Mouse (Mus musculus): Measurements from ENCODE around the gene Rad23b. TPM values are rescaled to one million over a fixed set of nuclear protein-coding genes. Genes with fewer than 3 reads are reported as not detected.

Rad23b gene
- polyA plus RNA-seq, 1 experiment from 2014 or later: 90.4 TPM

DNA sequence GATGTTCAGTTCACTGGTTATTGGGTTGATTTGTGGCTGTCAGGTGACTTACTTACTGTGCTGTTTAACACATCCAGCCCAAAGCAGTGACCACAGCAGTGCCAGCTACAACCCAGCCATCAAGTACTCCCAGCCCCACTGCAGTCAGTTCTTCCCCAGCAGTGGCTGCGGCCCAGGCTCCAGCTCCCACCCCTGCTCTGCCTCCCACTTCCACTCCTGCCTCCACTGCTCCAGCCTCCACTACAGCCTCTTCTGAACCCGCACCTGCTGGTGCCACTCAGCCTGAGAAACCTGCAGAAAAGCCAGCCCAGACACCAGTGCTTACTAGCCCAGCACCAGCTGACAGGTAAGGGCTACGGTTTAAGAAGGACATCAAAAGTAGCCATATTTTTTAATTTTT is 20.3 kb downstream of the Rad23b start:
- Histone ChIP-seq H3K27me3 (ENCODE audit: control insufficient read depth, insufficient read depth, low read length) (no peaks in the 10 kb centered on the region), H3K9ac (ENCODE audit: low read depth, low read length) (no peak overlapping the region), H3K36me3 (ENCODE audit: control insufficient read depth, insufficient read depth, low read length) (peaks cover 31% of the 10 kb centered on the region), H3K4me3 (ENCODE audit: low read length) (no peak overlapping the region), H3K27ac (ENCODE audit: low read depth, low read length) (no peak overlapping the region), H3K4me2 (replicated peaks; ENCODE audit: low read depth, low read length) (no peak overlapping the region), H3K4me1 (ENCODE audit: control insufficient read depth, insufficient read depth, low read length) (no peaks in the 10 kb centered on the region), H3K9me3 (ENCODE audit: control insufficient read depth, low read length) (no peaks in the 10 kb centered on the region)
- WGBS: 90% methylated on average over 3 of the region's 3 CpGs
- ATAC-seq (ENCODE audit: low FRiP score, low TSS enrichment): no peak

DNA sequence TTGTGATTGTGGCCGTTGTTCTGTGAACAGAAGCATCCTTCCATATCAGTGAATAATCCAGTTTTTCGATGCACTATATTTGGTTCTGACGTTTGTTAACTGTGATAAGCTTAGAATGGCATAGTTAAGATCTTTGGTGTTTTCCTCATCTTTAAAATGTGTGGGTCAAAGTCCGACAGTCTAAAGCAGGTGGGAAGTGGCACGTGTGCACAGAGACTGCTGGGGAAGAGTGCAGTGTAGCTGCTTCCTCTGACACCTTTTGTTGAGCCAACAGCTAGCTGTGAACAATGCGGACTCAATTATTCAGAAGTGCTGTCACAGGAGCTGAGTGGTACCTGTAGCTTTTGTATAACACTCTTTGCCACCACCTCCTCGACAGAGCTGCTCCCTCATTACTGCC is 21.5 kb downstream of the Rad23b start:
- WGBS: 89% methylated on average over 7 of the region's 7 CpGs
- H3K4me1 ChIP-seq (ENCODE audit: control insufficient read depth, insufficient read depth, low read length): no peaks in the 10 kb centered on the region
- no peak overlapping the region for H3K27ac ChIP-seq (ENCODE audit: low read depth, low read length)
- no peak overlapping the region for H3K4me2 ChIP-seq (replicated peaks; ENCODE audit: low read depth, low read length)
- no peak for ATAC-seq (ENCODE audit: low FRiP score, low TSS enrichment)
- no peaks in the 10 kb centered on the region for H3K9me3 ChIP-seq (ENCODE audit: control insufficient read depth, low read length)
- H3K4me3 ChIP-seq (ENCODE audit: low read length): no peak overlapping the region
- H3K36me3 ChIP-seq (ENCODE audit: control insufficient read depth, insufficient read depth, low read length): peaks cover 33% of the 10 kb centered on the region
- H3K9ac ChIP-seq (ENCODE audit: low read depth, low read length): no peak overlapping the region
- H3K27me3 ChIP-seq (ENCODE audit: control insufficient read depth, insufficient read depth, low read length): no peaks in the 10 kb centered on the region

DNA sequence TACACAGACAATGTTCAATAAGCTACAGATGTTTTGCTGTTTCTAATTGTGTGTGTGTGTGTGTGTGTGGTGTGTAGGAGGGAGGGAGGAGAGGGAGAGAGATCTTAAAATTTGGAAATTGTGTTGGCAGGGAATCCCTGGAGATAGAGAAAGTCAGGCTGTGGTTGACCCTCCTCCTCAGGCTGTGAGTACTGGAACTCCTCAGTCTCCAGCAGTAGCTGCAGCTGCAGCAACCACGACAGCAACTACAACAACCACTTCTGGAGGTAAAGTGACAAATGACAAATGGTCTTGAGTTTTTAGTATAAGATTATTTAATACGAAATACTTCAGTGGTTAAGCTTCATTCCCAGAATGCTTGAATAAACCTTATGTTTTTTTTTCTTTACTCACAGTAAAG is 32.5 kb downstream of the Rad23b start:
- no peak overlapping the region for H3K9ac ChIP-seq (ENCODE audit: low read depth, low read length)

DNA sequence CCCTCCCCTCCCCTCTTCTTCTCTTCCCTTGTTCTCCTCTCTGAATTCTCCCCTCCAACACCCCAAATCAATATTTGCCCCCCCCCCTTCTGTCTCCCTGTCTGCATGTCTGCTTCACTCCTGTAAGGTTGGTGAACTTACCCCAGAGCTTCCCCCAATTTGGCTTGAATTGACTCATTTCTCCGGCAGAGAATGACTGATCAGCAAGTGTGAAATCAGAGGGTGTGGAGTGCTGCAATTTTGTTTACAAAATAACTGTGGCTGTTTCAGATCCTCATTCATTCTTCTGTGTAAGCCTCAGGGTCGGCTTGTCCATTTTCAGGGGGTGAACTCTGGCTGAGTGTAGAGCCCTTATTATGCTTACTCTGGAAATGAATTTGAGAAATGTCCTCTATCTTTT is 36.9 kb downstream of the Rad23b start:
- no peak for ATAC-seq (ENCODE audit: low FRiP score, low TSS enrichment)
- Histone ChIP-seq H3K4me3 (ENCODE audit: low read length) (no peak overlapping the region), H3K9ac (ENCODE audit: low read depth, low read length) (no peak overlapping the region), H3K4me1 (ENCODE audit: control insufficient read depth, insufficient read depth, low read length) (no peaks in the 10 kb centered on the region), H3K27ac (ENCODE audit: low read depth, low read length) (no peak overlapping the region), H3K4me2 (replicated peaks; ENCODE audit: low read depth, low read length) (no peak overlapping the region), H3K36me3 (ENCODE audit: control insufficient read depth, insufficient read depth, low read length) (peaks cover 70% of the 10 kb centered on the region), H3K27me3 (ENCODE audit: control insufficient read depth, insufficient read depth, low read length) (no peaks in the 10 kb centered on the region), H3K9me3 (ENCODE audit: control insufficient read depth, low read length) (no peaks in the 10 kb centered on the region)
- 92% methylated on average over 2 of the region's 2 CpGs for WGBS

More for the DNA sequence above, 32.5 kb downstream of the Rad23b start:
- H3K36me3 ChIP-seq (ENCODE audit: control insufficient read depth, insufficient read depth, low read length): peaks cover 86% of the 10 kb centered on the region
- H3K4me3 ChIP-seq (ENCODE audit: low read length): no peak overlapping the region
- 82% methylated on average over 2 of the region's 2 CpGs for WGBS
- ATAC-seq (ENCODE audit: low FRiP score, low TSS enrichment): no peak
- H3K27me3 ChIP-seq (ENCODE audit: control insufficient read depth, insufficient read depth, low read length): no peaks in the 10 kb centered on the region
- H3K4me1 ChIP-seq (ENCODE audit: control insufficient read depth, insufficient read depth, low read length): no peaks in the 10 kb centered on the region
- H3K27ac ChIP-seq (ENCODE audit: low read depth, low read length): no peak overlapping the region
- H3K9me3 ChIP-seq (ENCODE audit: control insufficient read depth, low read length): no peaks in the 10 kb centered on the region
- no peak overlapping the region for H3K4me2 ChIP-seq (replicated peaks; ENCODE audit: low read depth, low read length)

DNA sequence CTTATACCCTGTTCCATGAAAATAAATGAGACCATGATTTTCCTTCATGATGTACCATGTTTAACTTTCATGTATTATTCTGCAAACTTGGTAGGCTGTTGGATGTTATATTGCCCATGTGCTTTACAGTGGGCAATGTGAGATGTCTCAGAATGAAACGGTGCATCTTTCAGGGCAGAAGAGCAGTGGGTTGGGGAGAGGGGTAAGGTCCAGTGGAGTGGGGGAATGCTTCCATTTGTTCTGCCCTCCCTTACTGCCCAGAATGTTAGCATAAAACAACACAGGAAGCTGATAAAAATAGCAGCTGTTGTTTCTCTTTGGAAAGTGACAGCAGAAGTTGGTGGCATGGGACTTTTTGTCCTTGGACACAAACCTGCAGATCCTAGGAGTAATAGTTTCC is 41.6 kb downstream of the Rad23b start:
- no peaks in the 10 kb centered on the region for H3K9me3 ChIP-seq (ENCODE audit: control insufficient read depth, low read length)
- no peak for ATAC-seq (ENCODE audit: low FRiP score, low TSS enrichment)
- no peak overlapping the region for H3K27ac ChIP-seq (ENCODE audit: low read depth, low read length)
- H3K27me3 ChIP-seq (ENCODE audit: control insufficient read depth, insufficient read depth, low read length): no peaks in the 10 kb centered on the region
- no peak overlapping the region for H3K9ac ChIP-seq (ENCODE audit: low read depth, low read length)
- peaks cover 32% of the 10 kb centered on the region for H3K36me3 ChIP-seq (ENCODE audit: control insufficient read depth, insufficient read depth, low read length)
- H3K4me1 ChIP-seq (ENCODE audit: control insufficient read depth, insufficient read depth, low read length): no peaks in the 10 kb centered on the region
- H3K4me3 ChIP-seq (ENCODE audit: low read length): no peak overlapping the region
- 59% methylated on average over 1 of the region's 1 CpGs for WGBS
- no peak overlapping the region for H3K4me2 ChIP-seq (replicated peaks; ENCODE audit: low read depth, low read length)

DNA sequence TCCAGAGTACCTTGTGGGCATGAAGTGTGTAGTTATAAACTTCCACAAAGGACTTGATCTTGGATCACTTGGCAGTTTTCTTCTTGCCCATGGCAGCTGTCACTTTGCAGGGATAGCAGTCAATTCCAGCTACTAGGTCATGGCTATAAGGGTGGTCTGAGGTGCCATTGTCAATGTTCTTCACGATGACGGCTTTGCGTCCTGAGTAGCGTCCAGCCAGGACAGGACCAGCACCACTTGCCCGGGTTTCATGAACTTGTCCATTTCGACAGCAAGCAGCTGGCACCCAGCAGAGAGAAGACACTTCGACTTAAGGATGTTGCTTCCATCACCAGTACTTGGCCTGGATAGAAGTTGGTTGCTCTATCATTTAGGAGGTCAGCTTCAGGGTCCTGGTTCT is 42.6 kb downstream of the Rad23b start:
- WGBS: 89% methylated on average over 7 of the region's 7 CpGs
- H3K27me3 ChIP-seq (ENCODE audit: control insufficient read depth, insufficient read depth, low read length): no peaks in the 10 kb centered on the region
- no peak overlapping the region for H3K27ac ChIP-seq (ENCODE audit: low read depth, low read length)
- H3K4me2 ChIP-seq (replicated peaks; ENCODE audit: low read depth, low read length): no peak overlapping the region
- no peak overlapping the region for H3K4me3 ChIP-seq (ENCODE audit: low read length)
- H3K9ac ChIP-seq (ENCODE audit: low read depth, low read length): no peak overlapping the region
- no peak for ATAC-seq (ENCODE audit: low FRiP score, low TSS enrichment)
- H3K36me3 ChIP-seq (ENCODE audit: control insufficient read depth, insufficient read depth, low read length): peaks cover 25% of the 10 kb centered on the region; the same call in 1 of the 2 replicates
- H3K9me3 ChIP-seq (ENCODE audit: control insufficient read depth, low read length): no peaks in the 10 kb centered on the region
- no peaks in the 10 kb centered on the region for H3K4me1 ChIP-seq (ENCODE audit: control insufficient read depth, insufficient read depth, low read length)

DNA sequence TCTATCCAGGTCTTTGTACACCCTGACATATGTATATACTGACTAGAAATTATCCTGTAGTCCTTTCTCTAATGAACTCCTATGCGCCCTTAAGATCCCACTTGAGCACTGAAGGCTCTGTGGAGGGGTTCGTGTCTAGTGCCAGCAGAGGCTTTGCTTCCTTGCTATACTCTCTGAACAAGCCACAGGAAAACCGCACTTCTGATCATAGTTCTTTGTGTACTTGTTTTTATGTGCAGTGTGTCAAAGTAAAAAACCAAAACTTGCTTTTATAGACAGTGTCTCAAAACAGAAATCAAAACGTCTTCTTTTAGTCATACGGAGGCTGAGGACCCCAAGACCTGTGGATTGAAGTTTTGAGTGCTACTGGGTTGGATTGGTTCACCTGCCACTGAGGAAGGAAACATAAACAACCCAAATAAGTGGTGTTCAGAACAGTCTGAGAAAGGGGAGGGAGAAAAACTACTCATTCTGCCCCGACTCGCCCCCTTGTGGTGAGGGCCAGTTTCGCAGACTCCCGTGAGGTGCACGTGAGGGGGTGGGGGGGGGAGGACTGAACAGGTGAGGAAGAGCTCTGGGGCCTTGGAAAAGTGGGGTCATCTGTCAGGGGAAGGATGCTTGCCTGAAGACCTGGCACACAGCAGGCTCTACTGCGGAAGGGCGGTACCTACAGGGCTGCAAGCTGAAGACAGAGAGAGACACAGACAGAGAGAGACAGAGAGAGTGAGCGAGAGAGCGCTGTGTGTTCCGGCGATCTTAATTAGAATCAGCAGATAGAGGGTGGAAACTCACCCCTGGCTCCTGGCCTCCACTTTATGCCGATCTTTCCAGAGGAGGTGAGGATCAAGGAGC is 48.3 kb downstream of the Rad23b start:
- 0 out of 2 replicates have a peak, but pooled peaks have one; percentile 46 for ATAC-seq (ENCODE audit: low FRiP score, low TSS enrichment)
- Histone ChIP-seq H3K27me3 (ENCODE audit: control insufficient read depth, insufficient read depth, low read length) (no peaks in the 10 kb centered on the region; the same call in 1 of the 2 replicates), H3K27ac (ENCODE audit: low read depth, low read length) (no peak overlapping the region), H3K4me3 (ENCODE audit: low read length) (no peak overlapping the region), H3K9me3 (ENCODE audit: control insufficient read depth, low read length) (peaks cover 3% of the 10 kb centered on the region; the same call in 1 of the 2 replicates), H3K9ac (ENCODE audit: low read depth, low read length) (no peak overlapping the region), H3K4me1 (ENCODE audit: control insufficient read depth, insufficient read depth, low read length) (no peaks in the 10 kb centered on the region), H3K36me3 (ENCODE audit: control insufficient read depth, insufficient read depth, low read length) (no peaks in the 10 kb centered on the region), H3K4me2 (replicated peaks; ENCODE audit: low read depth, low read length) (no peak overlapping the region; the same call in 1 of the 2 replicates)
- WGBS: 41% methylated on average over 17 of the region's 17 CpGs

DNA sequence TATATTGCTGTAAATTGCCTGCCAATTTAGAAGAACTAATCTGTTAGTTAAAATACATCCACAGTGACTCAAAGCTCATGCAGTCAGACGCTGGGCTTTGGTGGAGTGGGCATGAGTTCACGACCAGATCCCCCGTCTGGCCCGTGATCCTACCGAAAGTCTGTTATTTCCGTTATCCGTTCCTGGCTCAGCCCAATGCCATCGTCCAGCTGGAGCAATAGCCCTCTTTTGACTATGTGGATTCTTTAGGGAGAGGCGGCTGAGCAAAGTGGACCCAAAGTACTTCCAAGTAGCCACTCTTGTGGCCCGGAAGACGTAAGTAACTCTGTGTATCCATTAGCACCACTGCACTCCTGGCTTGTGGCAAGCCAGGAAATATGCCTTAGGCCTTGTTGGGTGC is 49.1 kb downstream of the Rad23b start:
- Histone ChIP-seq H3K9me3 (ENCODE audit: control insufficient read depth, low read length) (peaks cover 3% of the 10 kb centered on the region; the same call in 1 of the 2 replicates), H3K4me2 (replicated peaks; ENCODE audit: low read depth, low read length) (no peak overlapping the region), H3K9ac (ENCODE audit: low read depth, low read length) (no peak overlapping the region), H3K4me3 (ENCODE audit: low read length) (no peak overlapping the region), H3K27me3 (ENCODE audit: control insufficient read depth, insufficient read depth, low read length) (no peaks in the 10 kb centered on the region; the same call in 1 of the 2 replicates), H3K36me3 (ENCODE audit: control insufficient read depth, insufficient read depth, low read length) (no peaks in the 10 kb centered on the region), H3K4me1 (ENCODE audit: control insufficient read depth, insufficient read depth, low read length) (no peaks in the 10 kb centered on the region), H3K27ac (ENCODE audit: low read depth, low read length) (no peak overlapping the region)
- WGBS: 84% methylated on average over 11 of the region's 11 CpGs
- ATAC-seq (ENCODE audit: low FRiP score, low TSS enrichment): no peak

DNA sequence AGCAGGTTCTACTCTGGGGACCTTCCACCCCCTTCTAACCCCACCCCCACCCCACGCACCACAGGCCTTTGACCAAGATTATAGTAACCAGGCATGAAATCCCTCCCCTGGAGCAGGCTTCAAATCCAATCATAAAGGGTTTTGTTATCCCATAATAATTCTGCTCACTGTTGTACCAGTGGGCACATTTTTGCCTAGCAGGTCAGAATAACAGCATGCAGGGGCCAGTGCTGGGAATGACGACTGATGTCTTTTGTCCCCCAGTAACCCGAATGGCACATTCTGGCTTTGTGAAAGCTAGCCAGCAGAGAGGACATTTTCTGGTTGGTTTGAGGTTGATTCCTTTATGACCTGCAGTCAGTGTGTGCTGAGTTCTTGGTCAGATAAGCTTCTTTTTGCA is 55.5 kb downstream of the Rad23b start:
- H3K4me2 ChIP-seq (replicated peaks; ENCODE audit: low read depth, low read length): no peak overlapping the region
- H3K36me3 ChIP-seq (ENCODE audit: control insufficient read depth, insufficient read depth, low read length): no peaks in the 10 kb centered on the region
- WGBS: 68% methylated on average over 3 of the region's 3 CpGs
- no peak for ATAC-seq (ENCODE audit: low FRiP score, low TSS enrichment)
- no peak overlapping the region for H3K9ac ChIP-seq (ENCODE audit: low read depth, low read length)
- no peaks in the 10 kb centered on the region for H3K4me1 ChIP-seq (ENCODE audit: control insufficient read depth, insufficient read depth, low read length)
- peaks cover 3% of the 10 kb centered on the region; the same call in 1 of the 2 replicates for H3K9me3 ChIP-seq (ENCODE audit: control insufficient read depth, low read length)
- no peak overlapping the region for H3K27ac ChIP-seq (ENCODE audit: low read depth, low read length)
- H3K4me3 ChIP-seq (ENCODE audit: low read length): no peak overlapping the region
- no peaks in the 10 kb centered on the region for H3K27me3 ChIP-seq (ENCODE audit: control insufficient read depth, insufficient read depth, low read length)
